Mouse (Mus musculus) midbrain, embryonic 11.5 days (tissue): ENCODE measurements around the gene Oxsm. TPM values are rescaled to one million over a fixed set of nuclear protein-coding genes. Genes with fewer than 3 reads are reported as not detected.

ENCODE experiments used
- polyA plus RNA-seq: library from polyadenylated mRNA; unstranded; fragments of >200 nt; fragmentation: Nextera tagmentation; extraction: Ambion mirVana; gene quantifications from 2 replicates; pipeline ENCODE4 v1.2.1, GENCODE M21; 2014

The Oxsm gene
- polyA plus RNA-seq, 1 experiment from 2014 or later = 1.3 TPM

Other genes starting within 250 kb of the Oxsm start
- 22.0 and 24.7 TPM in 2 replicates for gene Ngly1, start 528 bp downstream of the Oxsm start, polyA plus RNA-seq
- 159 and 186 TPM in 2 replicates for gene Top2b, start 115.4 kb upstream of the Oxsm start, polyA plus RNA-seq